Mouse (Mus musculus) erythroblast, embryonic 14.5 days (primary cell): Measurements from ENCODE around the gene Slc41a2.

Experiments used
- GATA1 ChIP-seq: IDR thresholded peaks from 2 replicates; pipeline ENCODE4 v1.6.1; 2012; ENCODE audit warnings: low read length, inconsistent platforms, mixed read lengths
- TAL1 ChIP-seq: IDR thresholded peaks from 3 replicates; pipeline ENCODE4 v1.6.1; 2012; ENCODE audit warnings: low read length, inconsistent platforms, mixed read lengths

- TF ChIP-seq GATA1 (no peak), TAL1 (no peak)
Observed at GRCm38 (mm10) chr10:83343171-83343570, 5.5 kb upstream of the Slc41a2 start.
